Mouse (Mus musculus): Measurements from ENCODE around the gene Lrrk1.

DNA sequence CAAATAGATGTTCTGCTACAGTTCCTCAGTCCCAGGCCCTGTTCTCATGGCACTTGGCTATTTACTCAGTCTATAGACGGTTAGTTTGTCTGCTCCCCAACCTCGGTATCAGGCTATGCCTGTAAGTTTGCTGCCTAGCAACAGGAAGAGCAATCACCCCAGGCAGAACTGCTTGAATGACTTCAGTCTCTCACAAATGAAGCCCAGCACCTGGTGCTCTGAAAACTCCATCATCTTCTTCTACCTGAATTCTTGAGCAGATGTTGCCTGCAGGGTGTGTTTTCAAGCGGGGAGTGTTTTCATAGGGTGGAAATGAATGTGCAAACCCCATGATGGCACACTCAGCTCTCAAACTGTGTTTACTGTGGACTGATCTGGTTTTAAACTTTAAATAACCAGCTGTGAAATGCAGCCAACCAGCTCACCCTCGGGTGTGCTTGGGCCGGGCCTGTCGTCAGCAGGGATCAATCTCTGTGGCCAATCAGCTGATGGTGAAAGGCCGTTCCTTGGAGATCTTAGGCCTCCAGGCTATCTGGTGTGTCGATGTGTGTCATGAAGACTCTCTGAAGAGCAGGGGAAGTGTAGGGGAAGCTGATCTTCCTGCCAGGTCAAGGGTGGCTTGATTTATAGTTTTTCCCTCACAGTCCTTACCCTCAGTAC, 187.2 kb downstream of the Lrrk1 start:
- TF ChIP-seq CTCF (IDR thresholded peaks at IDR 0.05; ENCODE audit: extremely low read depth, insufficient read length, insufficient replicate concordance, low read depth, low read length) (no peak), POLR2A (IDR thresholded peaks at IDR 0.05; ENCODE audit: low read depth, low read length) (no peak)

Measured in small intestine, adult 2 months (tissue).